ENCODE assay signal across 12 mouse cellular contexts in genomic region chr13:92999860-93000259, GRCm38 (mm10).
A peak's percentile ranks its signal among the peaks of the same experiment; 100 is the strongest.
DNase-seq lines count a peak whose midpoint lies in the region; ATAC-seq lines count a peak whose summit lies in the region.
"Had no signal": no experiment of that assay in that cellular context is flagged by ENCODE, and none has a peak within 500 bp of the region (broad histone marks: within the 10 kb centered on the region; RNA-seq: fewer than 3 reads in every experiment).

No protein-coding gene starts in this region.

- no peak for DNase-seq in forebrain, embryonic 11.5 days (ENCODE audit: low spot score)
- DNase-seq in forebrain, embryonic 10.5 days (ENCODE audit: extremely low spot score, low spot score) = no peak
- DNase-seq in midbrain, embryonic 14.5 days = no peak
- peak; percentile 76 for DNase-seq in right cerebral cortex, postnatal 25 days
- DNase-seq in lung, adult 18-20 months = no peak

- 0 out of 2 replicates have a peak, but pooled peaks cover 3% of the 10 kb centered on the region for H3K4me1 ChIP-seq in forebrain, embryonic 11.5 days (replicated peaks; ENCODE audit: control insufficient read depth, insufficient read depth, low read length)
- H3K4me1 ChIP-seq in forebrain, embryonic 10.5 days = peaks cover 3% of the 10 kb centered on the region; the same call in 1 of the 2 replicates
- H3K4me1 ChIP-seq in midbrain, embryonic 16.5 days (ENCODE audit: control insufficient read depth, insufficient read depth, low read length) = no peaks in the 10 kb centered on the region
- H3K4me1 ChIP-seq in midbrain, embryonic 14.5 days (ENCODE audit: control insufficient read depth, insufficient read depth, low read length) = no peaks in the 10 kb centered on the region
- H3K4me1 ChIP-seq in intestine, embryonic 16.5 days (ENCODE audit: control insufficient read depth, insufficient read depth, low read length) = peaks cover 10% of the 10 kb centered on the region; the same call in 1 of the 2 replicates
- H3K4me1 ChIP-seq in liver, embryonic 12.5 days = no peaks in the 10 kb centered on the region
- H3K4me1 ChIP-seq: lung, embryonic 15.5 days had no signal

- no peaks in the 10 kb centered on the region for H3K36me3 ChIP-seq in forebrain, embryonic 11.5 days (ENCODE audit: control insufficient read depth, insufficient read depth, low read length)
- H3K36me3 ChIP-seq in forebrain, embryonic 10.5 days (replicated peaks) = no peaks in the 10 kb centered on the region
- H3K36me3 ChIP-seq in midbrain, embryonic 16.5 days (ENCODE audit: control insufficient read depth, insufficient read depth, low read length) = no peaks in the 10 kb centered on the region
- H3K36me3 ChIP-seq in midbrain, embryonic 14.5 days (ENCODE audit: control insufficient read depth, insufficient read depth, low read length) = no peaks in the 10 kb centered on the region
- H3K36me3 ChIP-seq in intestine, embryonic 16.5 days (ENCODE audit: control insufficient read depth, insufficient read depth, low read length) = no peaks in the 10 kb centered on the region
- no peaks in the 10 kb centered on the region for H3K36me3 ChIP-seq in liver, embryonic 12.5 days
- H3K36me3 ChIP-seq: G1E; heart, embryonic 13.5 days; lung, embryonic 15.5 days had no signal

- no peak overlapping the region for H3K9ac ChIP-seq in forebrain, embryonic 11.5 days (ENCODE audit: low read length)
- no peak overlapping the region for H3K9ac ChIP-seq in midbrain, embryonic 16.5 days (ENCODE audit: low read depth, low read length)
- no peak overlapping the region for H3K9ac ChIP-seq in midbrain, embryonic 14.5 days (replicated peaks; ENCODE audit: low read length)
- no peak overlapping the region for H3K9ac ChIP-seq in intestine, embryonic 16.5 days (ENCODE audit: low read depth, low read length)
- H3K9ac ChIP-seq in liver, embryonic 12.5 days = no peak overlapping the region
- H3K9ac ChIP-seq: heart, embryonic 13.5 days; lung, embryonic 15.5 days had no signal

- no peak overlapping the region for H3K27ac ChIP-seq in forebrain, embryonic 11.5 days (ENCODE audit: low read depth, low read length)
- H3K27ac ChIP-seq in forebrain, embryonic 10.5 days = no peak overlapping the region
- H3K27ac ChIP-seq in midbrain, embryonic 16.5 days (ENCODE audit: low read length) = no peak overlapping the region
- H3K27ac ChIP-seq in midbrain, embryonic 14.5 days (replicated peaks; ENCODE audit: low read depth, low read length) = no peak overlapping the region
- H3K27ac ChIP-seq in intestine, embryonic 16.5 days (ENCODE audit: low read length) = no peak overlapping the region
- no peak overlapping the region for H3K27ac ChIP-seq in liver, embryonic 12.5 days
- H3K27ac ChIP-seq: hindbrain, postnatal 0 days; lung, embryonic 15.5 days had no signal

- 0 out of 2 replicates have a peak, but pooled peaks have one; percentile 44 for ATAC-seq in forebrain, embryonic 11.5 days (replicated peaks; ENCODE audit: low FRiP score)
- ATAC-seq in midbrain, embryonic 16.5 days = peak; percentile 48; the same call in 1 of the 2 replicates
- no peak for ATAC-seq in midbrain, embryonic 14.5 days (ENCODE audit: low FRiP score, low TSS enrichment)
- no peak for ATAC-seq in intestine, embryonic 16.5 days
- no peak for ATAC-seq in liver, embryonic 12.5 days
- ATAC-seq: hindbrain, postnatal 0 days had no signal

- 73% methylated on average over 9 of the region's 9 CpGs for WGBS in forebrain, embryonic 11.5 days
- 80% methylated on average over 9 of the region's 9 CpGs for WGBS in forebrain, embryonic 10.5 days
- 77% methylated on average over 9 of the region's 9 CpGs for WGBS in midbrain, embryonic 16.5 days
- 74% methylated on average over 9 of the region's 9 CpGs for WGBS in midbrain, embryonic 14.5 days
- WGBS in intestine, embryonic 16.5 days = 30% methylated on average over 9 of the region's 9 CpGs
- 60% methylated on average over 9 of the region's 9 CpGs for WGBS in liver, embryonic 12.5 days (ENCODE audit: insufficient replicate concordance)

- no peak overlapping the region for H3K4me2 ChIP-seq in forebrain, embryonic 11.5 days (ENCODE audit: low read depth, low read length, severe bottlenecking)
- no peak overlapping the region for H3K4me2 ChIP-seq in midbrain, embryonic 16.5 days (ENCODE audit: low read length)
- no peak overlapping the region for H3K4me2 ChIP-seq in midbrain, embryonic 14.5 days (ENCODE audit: low read length)
- H3K4me2 ChIP-seq in intestine, embryonic 16.5 days (ENCODE audit: low read depth, low read length) = 0 out of 2 replicates have a peak overlapping the region, but pooled peaks have one; percentile 3
- H3K4me2 ChIP-seq in liver, embryonic 12.5 days = no peak overlapping the region
- H3K4me2 ChIP-seq: lung, embryonic 15.5 days had no signal

- H3K27me3 ChIP-seq in forebrain, embryonic 11.5 days (ENCODE audit: control insufficient read depth, insufficient read depth, low read length) = no peaks in the 10 kb centered on the region
- H3K27me3 ChIP-seq in forebrain, embryonic 10.5 days (ENCODE audit: poor library complexity, severe bottlenecking) = no peaks in the 10 kb centered on the region
- H3K27me3 ChIP-seq in midbrain, embryonic 16.5 days (ENCODE audit: control insufficient read depth, insufficient read depth, low read depth, low read length) = no peaks in the 10 kb centered on the region
- no peaks in the 10 kb centered on the region for H3K27me3 ChIP-seq in midbrain, embryonic 14.5 days (ENCODE audit: control insufficient read depth, insufficient read depth, low read length)
- H3K27me3 ChIP-seq in intestine, embryonic 16.5 days (replicated peaks; ENCODE audit: control insufficient read depth, insufficient read depth, low read length) = no peaks in the 10 kb centered on the region
- no peaks in the 10 kb centered on the region for H3K27me3 ChIP-seq in liver, embryonic 12.5 days (replicated peaks)
- H3K27me3 ChIP-seq: heart, embryonic 13.5 days; lung, embryonic 15.5 days had no signal

- H3K4me3 ChIP-seq in forebrain, embryonic 11.5 days (ENCODE audit: low read depth, low read length) = no peak overlapping the region
- no peak overlapping the region for H3K4me3 ChIP-seq in forebrain, embryonic 10.5 days
- H3K4me3 ChIP-seq in midbrain, embryonic 16.5 days (ENCODE audit: low read depth, low read length) = no peak overlapping the region
- no peak overlapping the region for H3K4me3 ChIP-seq in midbrain, embryonic 14.5 days (replicated peaks; ENCODE audit: low read depth, low read length)
- H3K4me3 ChIP-seq in intestine, embryonic 16.5 days (ENCODE audit: low read length) = no peak overlapping the region
- H3K4me3 ChIP-seq in liver, embryonic 12.5 days = no peak overlapping the region
- H3K4me3 ChIP-seq: heart, embryonic 13.5 days; lung, embryonic 15.5 days had no signal

- no peaks in the 10 kb centered on the region for H3K9me3 ChIP-seq in forebrain, embryonic 11.5 days (ENCODE audit: control insufficient read depth, low read length)
- no peaks in the 10 kb centered on the region for H3K9me3 ChIP-seq in forebrain, embryonic 10.5 days
- H3K9me3 ChIP-seq in midbrain, embryonic 16.5 days (replicated peaks; ENCODE audit: control insufficient read depth, low read length, poor library complexity, severe bottlenecking) = no peaks in the 10 kb centered on the region
- no peaks in the 10 kb centered on the region for H3K9me3 ChIP-seq in midbrain, embryonic 14.5 days (ENCODE audit: control insufficient read depth, low read length)
- no peaks in the 10 kb centered on the region for H3K9me3 ChIP-seq in intestine, embryonic 16.5 days (ENCODE audit: control insufficient read depth, low read length)
- H3K9me3 ChIP-seq in liver, embryonic 12.5 days (replicated peaks) = no peaks in the 10 kb centered on the region
- H3K9me3 ChIP-seq: G1E; heart, embryonic 13.5 days; lung, embryonic 15.5 days had no signal

Comparison
In these comparisons a context has a peak if more than half of its experiments do, and no peak if none do; other contexts are left out.
1. ATAC-seq: peak in forebrain, embryonic 11.5 days (single experiment) and midbrain, embryonic 16.5 days (single experiment); none in midbrain, embryonic 14.5 days (single experiment), intestine, embryonic 16.5 days (single experiment) and liver, embryonic 12.5 days (single experiment).